Mouse (Mus musculus) gastrocnemius, adult 2 months (tissue): Measurements from ENCODE around the gene Pithd1. TPM values are rescaled to one million over a fixed set of nuclear protein-coding genes. Genes with fewer than 3 reads are reported as not detected.

Experiments
- DNase-seq: peaks from one replicate; pipeline ENCODE4 v3.0.0; 2022
- H3K27ac ChIP-seq: fragments of 200-600 bp; 2 replicates; pipeline ENCODE4 v1.8.1; 2022; ENCODE audit warnings: mild to moderate bottlenecking
- H3K4me3 ChIP-seq: fragments of 200-600 bp; 2 replicates; pipeline ENCODE4 v1.8.1; 2022; ENCODE audit warnings: mild to moderate bottlenecking, moderate library complexity
- CTCF ChIP-seq: fragments of 200-600 bp; IDR thresholded peaks from 2 replicates; pipeline ENCODE4 v1.8.1; 2022; ENCODE audit warnings: antibody characterized with exemption, mild to moderate bottlenecking, moderate library complexity
- intact Hi-C: fragments of 180-260 bp; cut with DNase I; formaldehyde crosslinking; loops from one replicate; pipeline ENCODE4 v1.15.1; 2025
- total RNA-seq, 2 experiments: library from RNA; stranded (reverse); gene quantifications; 2 replicates each; pipeline ENCODE4 v1.2.3; 2021

The Pithd1 gene
- total RNA-seq, 2 experiments from 2014 or later = 23.3 to 28.5 TPM

GRCm38 (mm10) chr4:135966283-135966682, 20.8 kb downstream of the Pithd1 start:
- intact Hi-C loops = no loop called here
- TF ChIP-seq CTCF = no peak
- no peak for DNase-seq
- Histone ChIP-seq H3K27ac (no peak overlapping the region), H3K4me3 (no peak overlapping the region)

GRCm38 (mm10) chr4:135965113-135965512, 22.0 kb downstream of the Pithd1 start:
- no peak for TF ChIP-seq CTCF
- Histone ChIP-seq H3K27ac (peak overlapping the region; percentile 95; the same call in 1 of the 2 replicates), H3K4me3 (no peak overlapping the region)
- intact Hi-C loops = no loop called here
- no peak for DNase-seq

DNA sequence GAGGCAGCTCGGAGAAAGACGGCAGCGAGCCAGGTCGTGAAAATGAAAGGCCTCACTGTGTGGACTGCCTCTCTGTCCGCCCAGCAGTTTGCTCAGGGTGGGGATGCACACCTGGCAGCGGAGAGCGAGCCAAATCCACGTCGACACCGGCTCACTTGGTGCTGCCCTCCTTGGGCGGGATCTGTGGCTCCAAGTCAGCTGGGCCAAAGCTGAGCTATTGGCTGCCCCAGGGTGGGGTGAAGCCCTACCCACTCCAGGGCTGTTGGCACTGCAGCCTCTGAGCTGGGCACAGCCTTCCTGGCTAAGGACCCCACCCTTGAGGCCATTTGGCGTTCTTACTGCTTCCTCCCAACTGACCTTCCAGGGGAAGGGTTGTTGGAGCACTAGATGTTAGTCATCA, 22.6 kb downstream of the Pithd1 start:
- no peak for TF ChIP-seq CTCF
- intact Hi-C loops = no loop called here
- Histone ChIP-seq H3K4me3 (peak overlapping the region; percentile 88), H3K27ac (peak overlapping the region; percentile 95)
- DNase-seq = peak; percentile 67

- peak within 1 kb of the TSS; percentile 88 for H3K4me3 ChIP-seq
- peak within 1 kb of the TSS; percentile 95 for H3K27ac ChIP-seq
- DNase-seq = peak; percentile 97
- no peak for TF ChIP-seq CTCF
- intact Hi-C loops = no loop called here
Observed at GRCm38 (mm10) chr4:135963457-135964193, 23.4 kb downstream of the Pithd1 start, which contains the start of gene Gale. Gene Gale (plus strand): TSS chr4:135963727.

DNA sequence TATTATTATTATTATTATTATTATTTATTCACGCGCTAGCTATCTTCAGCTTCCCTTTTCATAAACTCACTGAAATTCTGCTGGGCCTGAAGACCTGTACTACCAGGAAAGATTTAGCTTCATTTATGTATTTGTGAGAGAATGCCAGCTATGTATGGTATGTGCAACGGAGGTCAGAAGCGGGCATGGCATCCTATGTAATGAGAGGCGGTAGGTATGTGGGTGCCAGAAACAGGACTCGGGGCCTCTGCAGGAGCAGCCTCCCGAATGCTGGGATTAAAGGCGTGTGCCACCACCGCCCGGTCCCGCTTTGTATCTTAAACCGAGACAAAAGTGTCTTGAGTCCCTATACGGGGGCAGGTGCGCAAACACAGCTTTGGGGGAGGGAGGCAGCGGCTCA, 24.1 kb downstream of the Pithd1 start:
- no peak for DNase-seq
- intact Hi-C loops = no loop called here
- TF ChIP-seq CTCF = no peak
- peak overlapping the region; percentile 95 for H3K27ac ChIP-seq
- H3K4me3 ChIP-seq = peak overlapping the region; percentile 88

DNA sequence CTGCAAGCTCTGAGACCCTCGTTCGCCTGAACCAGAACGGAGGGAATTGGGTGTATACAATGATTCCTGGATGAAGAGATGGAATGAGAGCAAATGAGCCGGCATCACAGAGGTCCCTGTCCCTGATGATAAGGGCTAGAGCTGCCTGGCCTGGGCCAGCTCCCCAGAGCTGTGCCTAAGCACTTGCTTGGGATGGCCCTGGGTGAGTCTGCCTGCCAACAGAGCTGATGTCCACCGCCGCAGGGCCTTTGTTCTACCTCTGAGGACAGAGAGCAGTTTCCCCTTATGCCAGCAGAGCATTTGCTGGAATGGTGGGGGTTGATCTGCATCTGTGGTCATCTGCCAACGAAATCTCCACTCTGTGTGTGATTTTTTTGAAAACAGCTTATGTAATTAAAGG, 24.9 kb downstream of the Pithd1 start:
- H3K4me3 ChIP-seq = no peak overlapping the region
- intact Hi-C loops = no loop called here
- no peak for TF ChIP-seq CTCF
- DNase-seq = no peak
- peak overlapping the region; percentile 95; the same call in 1 of the 2 replicates for H3K27ac ChIP-seq

- DNase-seq = no peak
- intact Hi-C loops = no loop called here
- Histone ChIP-seq H3K27ac (no peak overlapping the region), H3K4me3 (no peak overlapping the region)
- TF ChIP-seq CTCF = no peak
Observed at GRCm38 (mm10) chr4:135961709-135962108, 25.4 kb downstream of the Pithd1 start.

DNA sequence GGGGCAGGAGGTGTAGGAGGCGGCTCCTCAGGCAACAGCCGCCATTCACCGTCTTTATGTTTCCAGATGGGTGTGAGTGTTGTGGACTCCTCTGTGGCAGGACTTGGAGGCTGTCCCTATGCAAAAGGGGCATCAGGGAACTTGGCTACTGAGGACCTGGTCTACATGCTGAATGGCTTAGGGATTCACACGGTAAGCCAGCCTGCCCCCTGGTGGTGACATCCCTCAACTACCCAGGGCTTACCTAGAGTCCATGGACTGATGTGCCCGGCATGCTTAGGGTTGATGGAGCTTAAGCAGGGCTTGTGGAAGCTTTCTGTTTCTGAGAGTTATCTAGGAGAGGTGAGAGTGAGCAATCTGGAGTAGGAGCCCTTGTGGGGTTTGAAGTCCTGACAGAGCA, 26.3 kb downstream of the Pithd1 start:
- peak; percentile 92 for TF ChIP-seq CTCF
- intact Hi-C loops = no loop called here
- Histone ChIP-seq H3K4me3 (no peak overlapping the region), H3K27ac (no peak overlapping the region)
- peak; percentile 84 for DNase-seq

- no peak for DNase-seq
- no peak for TF ChIP-seq CTCF
- intact Hi-C loops = no loop called here
- Histone ChIP-seq H3K27ac (no peak overlapping the region), H3K4me3 (no peak overlapping the region)
Observed at GRCm38 (mm10) chr4:135958354-135958753, 28.7 kb downstream of the Pithd1 start.

- H3K4me3 ChIP-seq = no peak overlapping the region
- H3K27ac ChIP-seq = no peak overlapping the region
- no peak for DNase-seq
- intact Hi-C loops = no loop called here
- no peak for TF ChIP-seq CTCF
Observed at GRCm38 (mm10) chr4:135955886-135956285, 31.2 kb downstream of the Pithd1 start.

- peak; percentile 91 for TF ChIP-seq CTCF
- no peak overlapping the region; the same call in 1 of the 2 replicates for H3K27ac ChIP-seq
- intact Hi-C loops = no loop called here
- DNase-seq = peak; percentile 78
- no peak overlapping the region for H3K4me3 ChIP-seq
Observed at GRCm38 (mm10) chr4:135954241-135954640, 32.8 kb downstream of the Pithd1 start.

- Histone ChIP-seq H3K27ac (no peak overlapping the region), H3K4me3 (no peak overlapping the region)
- DNase-seq = no peak
- intact Hi-C loops = no loop called here
- no peak for TF ChIP-seq CTCF
Observed at GRCm38 (mm10) chr4:135953179-135953578, 33.9 kb downstream of the Pithd1 start.

DNA sequence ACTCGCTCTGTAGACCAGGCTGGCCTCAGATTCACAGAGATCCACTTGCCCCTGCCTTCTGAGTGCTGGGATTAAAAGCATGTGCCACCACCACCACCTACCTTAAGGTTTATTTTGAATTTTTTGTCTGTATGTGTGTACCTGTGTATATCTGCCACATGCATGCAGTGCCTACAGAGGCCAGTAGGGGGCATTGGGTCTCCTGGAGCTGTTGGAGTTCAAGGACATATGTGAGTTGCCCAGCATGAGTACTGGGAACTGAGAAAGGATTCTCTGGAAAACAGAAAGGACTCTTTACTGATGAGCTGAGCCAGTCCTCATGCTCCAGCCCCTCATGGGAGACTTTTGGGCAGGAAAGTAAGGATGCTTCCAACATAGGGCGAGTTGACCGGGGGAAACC, 35.6 kb downstream of the Pithd1 start:
- no peak for DNase-seq
- TF ChIP-seq CTCF = peak; percentile 37; the same call in 1 of the 2 replicates
- intact Hi-C loops = no loop called here
- no peak overlapping the region for H3K4me3 ChIP-seq
- no peak overlapping the region for H3K27ac ChIP-seq

GRCm38 (mm10) chr4:135950365-135950764, 36.7 kb downstream of the Pithd1 start:
- DNase-seq = no peak
- Histone ChIP-seq H3K4me3 (no peak overlapping the region), H3K27ac (peak overlapping the region; percentile 93)
- TF ChIP-seq CTCF = no peak
- intact Hi-C loops = no loop called here
